Comparison of ENCODE assay signal across 11 mouse cellular contexts in genomic region chr4:82426224-82426623, GRCm38 (mm10).
"Had no signal": no experiment of that assay in that cellular context is flagged by ENCODE, and none has a peak within 500 bp of the region (broad histone marks: within the 10 kb centered on the region; RNA-seq: fewer than 3 reads in every experiment).

No protein-coding gene starts in this region.

- H3K27ac ChIP-seq: limb, embryonic 13.5 days; liver, embryonic 14.5 days; macrophage; midbrain, embryonic 15.5 days; neural tube, embryonic 12.5 days; stomach, postnatal 0 days had no signal

- H3K9me3 ChIP-seq: limb, embryonic 13.5 days; midbrain, embryonic 15.5 days; neural tube, embryonic 12.5 days had no signal

- H3K36me3 ChIP-seq: midbrain, embryonic 15.5 days; neural tube, embryonic 12.5 days had no signal

- H3K4me1 ChIP-seq: megakaryocyte, embryonic 14.5 days had no signal

- H3K9ac ChIP-seq: limb, embryonic 13.5 days; liver, embryonic 14.5 days; midbrain, embryonic 15.5 days; neural tube, embryonic 12.5 days had no signal

- DNase-seq: kidney, postnatal 14 days; left cerebral cortex, postnatal 4 days; thymus, postnatal 25 days had no signal

- H3K4me3 ChIP-seq: limb, embryonic 13.5 days; megakaryocyte, embryonic 14.5 days; midbrain, embryonic 15.5 days; neural tube, embryonic 12.5 days had no signal

- H3K4me2 ChIP-seq: limb, embryonic 13.5 days; midbrain, embryonic 11.5 days; midbrain, embryonic 15.5 days; neural tube, embryonic 12.5 days had no signal

- ATAC-seq: midbrain, embryonic 15.5 days had no signal

- H3K27me3 ChIP-seq: limb, embryonic 13.5 days; megakaryocyte, embryonic 14.5 days; midbrain, embryonic 15.5 days; neural tube, embryonic 12.5 days had no signal
